Mouse (Mus musculus): ENCODE results near the gene Olfr613. TPM values are rescaled to one million over a fixed set of nuclear protein-coding genes. Genes with fewer than 3 reads are reported as not detected.
"Not testable (repeated sequence)": the region's sequence is repeated elsewhere in the genome, so short reads cannot be mapped to it uniquely, and the experiment has no call there.

Gene Olfr613
- not detected in 2 replicates for polyA plus RNA-seq (2014; fragmentation: Nextera tagmentation; extraction: Ambion mirVana)

DNA sequence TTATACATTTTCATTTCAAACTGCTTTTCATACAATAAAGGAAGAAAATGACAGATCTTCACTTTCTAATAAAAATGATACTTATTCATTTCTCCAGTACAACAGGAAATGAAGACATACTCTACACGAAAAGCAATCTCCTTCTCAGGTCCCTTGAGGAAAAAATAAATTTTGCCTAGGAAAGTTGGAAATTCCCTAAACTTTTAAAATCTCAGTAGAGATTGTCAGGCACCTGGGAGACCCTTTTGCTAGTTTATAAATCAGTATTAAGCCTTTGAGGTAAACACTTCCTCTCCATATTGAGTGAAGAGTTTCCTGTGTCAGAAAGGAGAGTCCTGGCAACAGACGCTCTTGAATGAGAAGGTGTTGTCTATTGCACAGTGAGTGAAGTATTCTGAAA is at the start of gene Olfr613:
Gene Olfr613, plus strand, starts transcription at position 301 of the 400 bp plus-strand sequence.
- no peak for ATAC-seq (ENCODE audit: low read depth)
- H3K4me1 ChIP-seq (ENCODE audit: control insufficient read depth, insufficient read depth, low read length), result no peaks in the 10 kb centered on the region
- no peak within 1 kb of the TSS for H3K4me3 ChIP-seq (ENCODE audit: low read depth, low read length)
- H3K27ac ChIP-seq (replicated peaks; ENCODE audit: low read depth, low read length), result no peak within 1 kb of the TSS
- H3K9me3 ChIP-seq (ENCODE audit: control insufficient read depth, low read length), result no peaks in the 10 kb centered on the region
- DNase-seq (ENCODE audit: low spot score), result no peak
- H3K4me2 ChIP-seq (ENCODE audit: low read depth, low read length), result no peak within 1 kb of the TSS
- no peak within 1 kb of the TSS for H3K9ac ChIP-seq (ENCODE audit: low read depth, low read length)
- 68% methylated on average over 2 of the region's 2 CpGs for WGBS
- H3K36me3 ChIP-seq (ENCODE audit: control insufficient read depth, insufficient read depth, low read length), result no peaks in the 10 kb centered on the region
- no peaks in the 10 kb centered on the region for H3K27me3 ChIP-seq (replicated peaks; ENCODE audit: control insufficient read depth, insufficient read depth, low read length)

DNA sequence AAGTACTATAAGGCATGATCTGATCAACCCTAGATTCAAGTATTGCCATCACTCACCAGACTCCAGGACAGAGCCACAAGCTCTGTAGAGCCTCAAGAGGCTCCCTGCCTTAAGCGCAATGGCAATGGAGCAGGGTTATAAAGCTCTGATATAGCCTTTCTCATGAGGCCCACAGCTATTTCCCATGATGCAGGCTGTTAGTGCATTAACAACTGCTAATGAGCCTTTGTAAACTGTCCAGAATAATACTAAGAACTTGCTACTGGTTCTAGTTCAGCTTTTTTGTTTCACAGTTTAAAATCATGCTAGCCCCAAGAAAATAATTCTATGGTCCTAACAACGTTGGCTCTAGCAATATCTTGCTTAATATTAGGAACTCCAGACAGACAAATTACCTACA is 35.9 kb upstream of the Olfr613 start, which contains the start of gene Olfr610:
Gene Olfr610, minus strand, starts transcription at position 101 of the 400 bp plus-strand sequence.
- H3K4me1 ChIP-seq (ENCODE audit: control insufficient read depth, insufficient read depth, low read length), result no peaks in the 10 kb centered on the region
- no peak within 1 kb of the TSS for H3K4me2 ChIP-seq (ENCODE audit: low read depth, low read length)
- no peaks in the 10 kb centered on the region for H3K9me3 ChIP-seq (ENCODE audit: control insufficient read depth, low read length)
- WGBS, result 79% methylated on average over 2 of the region's 2 CpGs
- H3K36me3 ChIP-seq (ENCODE audit: control insufficient read depth, insufficient read depth, low read length), result no peaks in the 10 kb centered on the region
- no peak within 1 kb of the TSS for H3K9ac ChIP-seq (ENCODE audit: low read depth, low read length)
- no peak within 1 kb of the TSS for H3K27ac ChIP-seq (replicated peaks; ENCODE audit: low read depth, low read length)
- DNase-seq (ENCODE audit: low spot score) (no peak), ATAC-seq (ENCODE audit: low read depth) (no peak)
- H3K27me3 ChIP-seq (replicated peaks; ENCODE audit: control insufficient read depth, insufficient read depth, low read length), result no peaks in the 10 kb centered on the region
- H3K4me3 ChIP-seq (ENCODE audit: low read depth, low read length), result no peak within 1 kb of the TSS

DNA sequence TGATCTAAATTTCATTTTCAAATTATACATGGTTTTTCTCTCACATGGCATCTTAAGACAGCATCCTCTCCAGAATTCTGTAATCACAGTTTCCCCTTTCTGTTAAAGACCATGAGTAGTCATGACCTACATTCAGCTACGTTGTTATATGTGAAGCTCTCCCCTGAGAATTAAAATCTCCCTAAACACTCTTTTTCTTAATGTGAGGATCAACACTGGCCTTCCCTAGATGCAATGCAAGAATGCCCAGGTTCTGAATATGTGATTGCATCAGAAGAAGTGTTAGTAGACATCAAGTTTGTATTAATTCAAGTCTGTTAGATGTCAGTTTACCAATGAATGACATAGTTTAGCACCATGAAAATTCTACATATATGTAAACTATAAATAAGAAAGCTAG is 27.1 kb upstream of the Olfr613 start, which contains the start of gene Olfr611:
Gene Olfr611, minus strand, starts transcription at position 101 of the 400 bp plus-strand sequence.
- ATAC-seq (ENCODE audit: low read depth); H3K4me2 ChIP-seq (ENCODE audit: low read depth, low read length); H3K36me3 ChIP-seq (ENCODE audit: control insufficient read depth, insufficient read depth, low read length); DNase-seq (ENCODE audit: low spot score); H3K9me3 ChIP-seq (ENCODE audit: control insufficient read depth, low read length); H3K4me1 ChIP-seq (ENCODE audit: control insufficient read depth, insufficient read depth, low read length); H3K9ac ChIP-seq (ENCODE audit: low read depth, low read length); H3K27ac ChIP-seq (replicated peaks; ENCODE audit: low read depth, low read length); H3K27me3 ChIP-seq (replicated peaks; ENCODE audit: control insufficient read depth, insufficient read depth, low read length); H3K4me3 ChIP-seq (ENCODE audit: low read depth, low read length): not testable (repeated sequence)
- WGBS, result 55% methylated on average over 1 of the region's 1 CpGs

DNA sequence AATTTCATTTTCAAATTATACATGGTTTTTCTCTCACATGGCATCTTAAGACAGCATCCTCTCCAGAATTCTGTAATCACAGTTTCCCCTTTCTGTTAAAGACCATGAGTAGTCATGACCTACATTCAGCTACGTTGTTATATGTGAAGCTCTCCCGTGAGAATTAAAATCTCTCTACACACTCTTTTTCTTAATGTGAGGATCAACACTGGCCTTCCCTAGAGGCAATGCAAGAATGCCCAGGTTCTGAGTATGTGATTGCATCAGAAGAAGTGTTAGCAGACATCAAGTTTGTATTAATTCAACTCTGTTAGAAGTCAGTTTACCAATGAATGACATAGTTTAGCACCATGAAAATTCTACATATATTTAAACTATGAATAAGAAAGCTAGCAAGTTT is 5.3 kb upstream of the Olfr613 start, which contains the start of gene Olfr612:
Gene Olfr612, minus strand, starts transcription at position 101 of the 400 bp plus-strand sequence.
- H3K27ac ChIP-seq (replicated peaks; ENCODE audit: low read depth, low read length); H3K36me3 ChIP-seq (ENCODE audit: control insufficient read depth, insufficient read depth, low read length); H3K4me3 ChIP-seq (ENCODE audit: low read depth, low read length); H3K27me3 ChIP-seq (replicated peaks; ENCODE audit: control insufficient read depth, insufficient read depth, low read length); H3K9me3 ChIP-seq (ENCODE audit: control insufficient read depth, low read length); H3K9ac ChIP-seq (ENCODE audit: low read depth, low read length); ATAC-seq (ENCODE audit: low read depth); DNase-seq (ENCODE audit: low spot score); H3K4me2 ChIP-seq (ENCODE audit: low read depth, low read length); H3K4me1 ChIP-seq (ENCODE audit: control insufficient read depth, insufficient read depth, low read length): not testable (repeated sequence)
- WGBS, result 70% methylated on average over 2 of the region's 2 CpGs

DNA sequence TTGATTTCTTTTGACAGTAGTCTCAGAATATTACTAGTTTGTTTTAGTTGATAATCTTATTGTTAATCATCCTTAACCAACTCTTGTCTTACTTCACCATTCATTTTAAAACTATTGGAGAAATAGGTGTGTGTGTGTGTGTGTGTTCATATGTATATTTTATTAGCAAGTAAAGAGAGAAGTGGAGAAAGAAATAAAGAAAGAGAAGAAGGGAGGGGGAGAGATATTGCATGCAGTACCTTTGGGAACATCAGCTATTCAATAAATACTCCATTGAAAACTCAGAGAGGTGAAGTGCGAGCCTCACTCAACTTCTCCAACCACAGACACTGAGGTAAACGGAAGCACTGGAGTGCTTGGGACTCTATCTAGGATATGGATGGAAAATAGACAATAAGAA is 7.9 kb downstream of the Olfr613 start, which contains the start of gene Olfr615:
Gene Olfr615, plus strand, starts transcription at position 301 of the 400 bp plus-strand sequence.
- H3K4me1 ChIP-seq (ENCODE audit: control insufficient read depth, insufficient read depth, low read length), result no peaks in the 10 kb centered on the region
- no peak within 1 kb of the TSS for H3K27ac ChIP-seq (replicated peaks; ENCODE audit: low read depth, low read length)
- DNase-seq (ENCODE audit: low spot score), result no peak
- H3K36me3 ChIP-seq (ENCODE audit: control insufficient read depth, insufficient read depth, low read length), result no peaks in the 10 kb centered on the region
- WGBS, result 76% methylated on average over 2 of the region's 2 CpGs
- no peaks in the 10 kb centered on the region for H3K9me3 ChIP-seq (ENCODE audit: control insufficient read depth, low read length)
- H3K9ac ChIP-seq (ENCODE audit: low read depth, low read length), result no peak within 1 kb of the TSS
- no peaks in the 10 kb centered on the region for H3K27me3 ChIP-seq (replicated peaks; ENCODE audit: control insufficient read depth, insufficient read depth, low read length)
- ATAC-seq (ENCODE audit: low read depth), result no peak
- H3K4me3 ChIP-seq (ENCODE audit: low read depth, low read length), result no peak within 1 kb of the TSS
- H3K4me2 ChIP-seq (ENCODE audit: low read depth, low read length), result no peak within 1 kb of the TSS

DNA sequence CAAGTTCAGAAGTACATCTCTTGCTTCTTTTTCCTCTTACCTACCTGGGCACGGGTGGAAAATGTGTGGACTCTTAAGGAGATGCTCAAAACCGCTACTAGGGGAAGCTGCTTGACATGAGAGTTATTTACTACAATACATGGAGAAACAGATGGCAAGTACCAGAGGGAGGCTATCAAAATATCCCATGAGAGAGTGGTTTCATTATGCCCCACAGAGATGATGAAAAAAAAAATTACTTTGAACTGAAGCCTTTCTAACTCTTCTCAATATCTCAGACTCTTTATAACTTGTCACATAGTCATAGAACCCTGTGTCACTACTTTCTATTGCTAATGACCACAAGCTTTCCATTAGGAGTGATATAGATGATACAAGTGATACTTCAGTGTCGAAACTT is 21.2 kb downstream of the Olfr613 start, which contains the start of gene Olfr616:
Gene Olfr616, minus strand, starts transcription at position 101 of the 400 bp plus-strand sequence.
- H3K4me3 ChIP-seq (ENCODE audit: low read depth, low read length), result no peak within 1 kb of the TSS
- H3K4me2 ChIP-seq (ENCODE audit: low read depth, low read length), result no peak within 1 kb of the TSS
- ATAC-seq (ENCODE audit: low read depth) (no peak), DNase-seq (ENCODE audit: low spot score) (no peak)
- no peak within 1 kb of the TSS for H3K9ac ChIP-seq (ENCODE audit: low read depth, low read length)
- H3K27ac ChIP-seq (replicated peaks; ENCODE audit: low read depth, low read length), result no peak within 1 kb of the TSS
- 77% methylated on average over 3 of the region's 3 CpGs for WGBS
- no peaks in the 10 kb centered on the region for H3K36me3 ChIP-seq (ENCODE audit: control insufficient read depth, insufficient read depth, low read length)
- H3K27me3 ChIP-seq (replicated peaks; ENCODE audit: control insufficient read depth, insufficient read depth, low read length), result no peaks in the 10 kb centered on the region
- H3K9me3 ChIP-seq (ENCODE audit: control insufficient read depth, low read length), result no peaks in the 10 kb centered on the region
- H3K4me1 ChIP-seq (ENCODE audit: control insufficient read depth, insufficient read depth, low read length), result no peaks in the 10 kb centered on the region

DNA sequence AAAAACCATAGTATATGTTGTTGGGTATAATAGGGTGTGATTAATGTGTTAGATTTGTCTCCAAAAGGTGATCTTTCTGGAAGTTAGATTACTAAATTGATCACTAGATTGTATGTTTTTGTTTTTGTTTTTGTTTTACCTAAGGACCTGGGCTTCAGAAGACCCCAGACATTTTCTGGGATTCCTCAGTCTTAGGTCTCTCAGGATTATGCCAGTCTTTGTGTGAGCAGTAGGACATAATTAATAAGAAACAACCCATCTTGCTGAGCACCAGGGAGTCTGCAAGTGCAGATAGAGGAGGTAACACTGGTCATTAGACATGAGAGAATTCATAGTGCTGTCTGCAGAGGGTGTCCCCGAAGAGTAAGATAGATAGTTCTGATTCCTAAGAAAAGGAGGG is 24.9 kb downstream of the Olfr613 start, which contains the start of gene Olfr617:
Gene Olfr617, plus strand, starts transcription at position 301 of the 400 bp plus-strand sequence.
- Histone ChIP-seq H3K9ac (ENCODE audit: low read depth, low read length) (no peak within 1 kb of the TSS), H3K4me1 (ENCODE audit: control insufficient read depth, insufficient read depth, low read length) (no peaks in the 10 kb centered on the region), H3K9me3 (ENCODE audit: control insufficient read depth, low read length) (no peaks in the 10 kb centered on the region), H3K4me2 (ENCODE audit: low read depth, low read length) (no peak within 1 kb of the TSS), H3K4me3 (ENCODE audit: low read depth, low read length) (no peak within 1 kb of the TSS), H3K27me3 (replicated peaks; ENCODE audit: control insufficient read depth, insufficient read depth, low read length) (no peaks in the 10 kb centered on the region), H3K27ac (replicated peaks; ENCODE audit: low read depth, low read length) (no peak within 1 kb of the TSS), H3K36me3 (ENCODE audit: control insufficient read depth, insufficient read depth, low read length) (no peaks in the 10 kb centered on the region)
- no peak for ATAC-seq (ENCODE audit: low read depth)
- 81% methylated on average over 1 of the region's 1 CpGs for WGBS
- no peak for DNase-seq (ENCODE audit: low spot score)

DNA sequence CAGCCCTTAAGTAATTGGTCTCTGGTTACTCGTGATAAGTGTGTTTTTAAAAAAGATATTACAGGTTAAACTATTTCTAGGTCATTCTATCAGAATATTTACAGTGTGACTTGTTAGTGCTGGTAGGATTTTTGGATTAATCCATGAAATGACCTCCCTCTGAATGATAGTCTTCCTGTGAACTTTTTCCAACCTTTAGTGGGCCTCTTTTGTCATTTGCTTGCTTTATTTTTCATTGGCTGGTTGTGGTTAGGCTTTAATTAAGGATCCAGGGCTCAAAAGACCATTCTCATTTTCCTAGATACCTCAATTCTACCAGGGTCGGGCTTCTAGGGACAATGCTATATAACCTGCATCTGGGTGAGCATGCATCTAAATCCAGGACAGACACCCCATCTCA is 41.9 kb downstream of the Olfr613 start, which contains the start of gene Olfr618:
Gene Olfr618, plus strand, starts transcription at position 301 of the 400 bp plus-strand sequence.
- H3K4me2 ChIP-seq (ENCODE audit: low read depth, low read length), result no peak within 1 kb of the TSS
- no peaks in the 10 kb centered on the region for H3K36me3 ChIP-seq (ENCODE audit: control insufficient read depth, insufficient read depth, low read length)
- no peak within 1 kb of the TSS for H3K4me3 ChIP-seq (ENCODE audit: low read depth, low read length)
- ATAC-seq (ENCODE audit: low read depth) (no peak), DNase-seq (ENCODE audit: low spot score) (no peak)
- H3K27me3 ChIP-seq (replicated peaks; ENCODE audit: control insufficient read depth, insufficient read depth, low read length), result no peaks in the 10 kb centered on the region
- 53% methylated on average over 2 of the region's 2 CpGs for WGBS
- no peak within 1 kb of the TSS for H3K27ac ChIP-seq (replicated peaks; ENCODE audit: low read depth, low read length)
- H3K4me1 ChIP-seq (ENCODE audit: control insufficient read depth, insufficient read depth, low read length), result no peaks in the 10 kb centered on the region
- H3K9ac ChIP-seq (ENCODE audit: low read depth, low read length), result no peak within 1 kb of the TSS
- H3K9me3 ChIP-seq (ENCODE audit: control insufficient read depth, low read length), result no peaks in the 10 kb centered on the region

DNA sequence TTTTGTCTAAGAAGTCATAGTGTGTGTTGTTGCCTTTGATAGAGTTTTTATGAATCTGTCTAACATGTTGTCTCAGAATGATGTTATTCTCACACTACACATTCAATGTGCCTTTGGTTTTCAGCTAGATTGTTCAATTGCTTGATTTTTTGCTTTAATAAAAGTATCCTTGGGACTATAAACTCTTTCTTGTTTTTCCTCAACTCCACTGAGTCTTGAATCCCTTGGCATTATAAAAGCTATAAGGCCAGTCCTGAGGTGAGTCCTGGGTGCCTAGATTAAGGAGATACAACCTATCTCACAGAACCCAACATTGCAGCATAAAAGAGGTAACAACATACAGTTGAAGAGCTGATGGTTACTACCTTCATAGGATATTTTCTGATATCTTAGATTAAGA is 52.4 kb downstream of the Olfr613 start, which contains the start of gene Olfr619:
Gene Olfr619, plus strand, starts transcription at position 301 of the 400 bp plus-strand sequence.
- Histone ChIP-seq H3K27ac (replicated peaks; ENCODE audit: low read depth, low read length) (no peak within 1 kb of the TSS), H3K4me3 (ENCODE audit: low read depth, low read length) (no peak within 1 kb of the TSS), H3K27me3 (replicated peaks; ENCODE audit: control insufficient read depth, insufficient read depth, low read length) (no peaks in the 10 kb centered on the region), H3K4me2 (ENCODE audit: low read depth, low read length) (no peak within 1 kb of the TSS), H3K4me1 (ENCODE audit: control insufficient read depth, insufficient read depth, low read length) (no peaks in the 10 kb centered on the region), H3K36me3 (ENCODE audit: control insufficient read depth, insufficient read depth, low read length) (no peaks in the 10 kb centered on the region), H3K9me3 (ENCODE audit: control insufficient read depth, low read length) (no peaks in the 10 kb centered on the region), H3K9ac (ENCODE audit: low read depth, low read length) (no peak within 1 kb of the TSS)
- no peak for DNase-seq (ENCODE audit: low spot score)
- no peak for ATAC-seq (ENCODE audit: low read depth)
